Mouse (Mus musculus): ENCODE data around the gene Endog. TPM values are rescaled to one million over a fixed set of nuclear protein-coding genes. Genes with fewer than 3 reads are reported as not detected.

The Endog gene
- polyA plus RNA-seq, 1 experiment from 2014 or later: 18.4 TPM

DNA sequence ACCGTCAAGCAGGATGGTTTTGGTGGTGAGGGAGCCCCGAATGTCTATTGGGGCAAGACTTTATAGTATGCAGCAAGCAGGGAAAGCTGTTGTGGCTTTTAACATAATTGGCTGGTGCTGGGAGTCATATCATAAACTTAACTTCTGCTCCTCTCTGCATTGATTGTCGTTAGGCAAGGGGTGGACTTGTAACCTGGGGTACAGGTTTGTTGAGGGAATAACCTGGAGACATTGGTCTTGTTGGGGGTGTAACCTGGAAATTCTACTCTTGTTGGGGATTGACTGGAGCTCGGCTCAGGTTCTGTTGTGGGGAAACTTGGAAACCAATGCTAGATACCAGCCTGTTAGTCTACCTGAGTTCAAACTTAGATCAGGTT, 40.9 kb downstream of the Endog start:
- H3K4me3 ChIP-seq (replicated peaks): no peak overlapping the region
- ATAC-seq (ENCODE audit: insufficient number of reproducible peaks, insufficient read depth, low FRiP score, low TSS enrichment, low read depth): no peak
- H3K4me2 ChIP-seq: no peak overlapping the region
- no peaks in the 10 kb centered on the region for H3K27me3 ChIP-seq
- H3K9ac ChIP-seq (replicated peaks): no peak overlapping the region
- 73% methylated on average over 4 of the region's 4 CpGs for WGBS
- H3K36me3 ChIP-seq: no peaks in the 10 kb centered on the region
- no peaks in the 10 kb centered on the region for H3K4me1 ChIP-seq (replicated peaks)
- H3K27ac ChIP-seq: no peak overlapping the region
- H3K9me3 ChIP-seq: no peaks in the 10 kb centered on the region

- ATAC-seq (ENCODE audit: insufficient number of reproducible peaks, insufficient read depth, low FRiP score, low TSS enrichment, low read depth): no peak
- Histone ChIP-seq H3K9me3 (no peaks in the 10 kb centered on the region), H3K4me3 (replicated peaks) (no peak overlapping the region), H3K4me1 (replicated peaks) (no peaks in the 10 kb centered on the region), H3K27ac (no peak overlapping the region), H3K36me3 (no peaks in the 10 kb centered on the region), H3K4me2 (no peak overlapping the region), H3K27me3 (no peaks in the 10 kb centered on the region), H3K9ac (replicated peaks) (no peak overlapping the region)
- WGBS: 57% methylated on average over 1 of the region's 1 CpGs
These were observed 41.7 kb downstream of the Endog start for GRCm38 (mm10) chr2:30212951-30213350.

GRCm38 (mm10) chr2:30214745-30215144, 43.5 kb downstream of the Endog start:
- ATAC-seq (ENCODE audit: insufficient number of reproducible peaks, insufficient read depth, low FRiP score, low TSS enrichment, low read depth): no peak
- H3K9me3 ChIP-seq: no peaks in the 10 kb centered on the region
- no peaks in the 10 kb centered on the region for H3K4me1 ChIP-seq (replicated peaks)
- no peaks in the 10 kb centered on the region for H3K27me3 ChIP-seq
- H3K9ac ChIP-seq (replicated peaks): no peak overlapping the region
- WGBS: 85% methylated on average over 3 of the region's 3 CpGs
- no peak overlapping the region for H3K4me2 ChIP-seq
- no peak overlapping the region for H3K27ac ChIP-seq
- no peaks in the 10 kb centered on the region for H3K36me3 ChIP-seq
- no peak overlapping the region for H3K4me3 ChIP-seq (replicated peaks)

DNA sequence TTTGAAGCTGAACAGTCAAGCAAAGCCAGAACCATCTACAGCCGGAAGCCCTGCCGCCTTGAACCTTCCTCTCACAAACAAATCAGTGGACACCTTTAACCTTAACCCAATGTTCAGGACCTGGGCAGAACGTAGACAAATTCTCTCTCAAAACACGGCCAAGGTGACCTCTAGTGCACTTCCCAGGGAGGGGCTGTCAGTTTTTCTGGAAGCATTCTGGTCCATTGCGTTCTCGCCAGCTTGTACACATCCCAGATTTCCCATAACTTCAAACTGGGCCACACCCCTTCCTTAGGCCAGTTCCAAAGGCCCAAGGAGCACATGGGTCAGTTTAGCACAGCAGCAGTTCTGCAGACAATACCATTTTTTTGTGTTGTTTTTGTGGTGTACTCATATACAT, 44.2 kb downstream of the Endog start:
- Histone ChIP-seq H3K4me1 (replicated peaks) (no peaks in the 10 kb centered on the region), H3K9me3 (no peaks in the 10 kb centered on the region), H3K4me3 (replicated peaks) (no peak overlapping the region), H3K27me3 (no peaks in the 10 kb centered on the region), H3K9ac (replicated peaks) (no peak overlapping the region), H3K27ac (no peak overlapping the region), H3K4me2 (no peak overlapping the region), H3K36me3 (no peaks in the 10 kb centered on the region)
- 81% methylated on average over 6 of the region's 6 CpGs for WGBS
- no peak for ATAC-seq (ENCODE audit: insufficient number of reproducible peaks, insufficient read depth, low FRiP score, low TSS enrichment, low read depth)

- no peaks in the 10 kb centered on the region for H3K27me3 ChIP-seq
- no peaks in the 10 kb centered on the region for H3K9me3 ChIP-seq
- no peak overlapping the region for H3K4me2 ChIP-seq
- H3K9ac ChIP-seq (replicated peaks): no peak overlapping the region
- 93% methylated on average over 5 of the region's 5 CpGs for WGBS
- ATAC-seq (ENCODE audit: insufficient number of reproducible peaks, insufficient read depth, low FRiP score, low TSS enrichment, low read depth): no peak
- H3K27ac ChIP-seq: no peak overlapping the region
- no peaks in the 10 kb centered on the region for H3K36me3 ChIP-seq
- H3K4me3 ChIP-seq (replicated peaks): no peak overlapping the region
- H3K4me1 ChIP-seq (replicated peaks): no peaks in the 10 kb centered on the region
These were observed 45.0 kb downstream of the Endog start for GRCm38 (mm10) chr2:30216293-30216692.

Other genes starting within 250 kb of the Endog start
- 72.5 and 76.2 TPM in 2 replicates for gene Gle1, start 236.1 kb upstream of the Endog start, polyA plus RNA-seq (2016; fragmentation: Nextera tagmentation; extraction: Ambion mirVana)
- gene Sptan1, start 205.9 kb upstream of the Endog start, polyA plus RNA-seq (2016; fragmentation: Nextera tagmentation; extraction: Ambion mirVana): 89.3 and 90.0 TPM in 2 replicates
- 37.7 and 43.1 TPM in 2 replicates for gene Wdr34, start 122.6 kb upstream of the Endog start, polyA plus RNA-seq (2016; fragmentation: Nextera tagmentation; extraction: Ambion mirVana)
- gene Set, start 114.1 kb upstream of the Endog start, polyA plus RNA-seq (2016; fragmentation: Nextera tagmentation; extraction: Ambion mirVana): 720 and 722 TPM in 2 replicates
- gene Pkn3, start 93.8 kb upstream of the Endog start, polyA plus RNA-seq (2016; fragmentation: Nextera tagmentation; extraction: Ambion mirVana): 12.3 and 14.1 TPM in 2 replicates
- 26.0 and 28.2 TPM in 2 replicates for gene Zdhhc12, start 77.8 kb upstream of the Endog start, polyA plus RNA-seq (2016; fragmentation: Nextera tagmentation; extraction: Ambion mirVana)
- gene Zer1, start 46.9 kb upstream of the Endog start, polyA plus RNA-seq (2016; fragmentation: Nextera tagmentation; extraction: Ambion mirVana): 11.8 and 12.0 TPM in 2 replicates
- 11.3 and 13.1 TPM in 2 replicates for gene Tbc1d13, start 37.7 kb upstream of the Endog start, polyA plus RNA-seq (2016; fragmentation: Nextera tagmentation; extraction: Ambion mirVana)
- 84.5 and 90.7 TPM in 2 replicates for gene Spout1, start 7.0 kb downstream of the Endog start, polyA plus RNA-seq (2016; fragmentation: Nextera tagmentation; extraction: Ambion mirVana)
- 8.2 and 8.7 TPM in 2 replicates for gene Kyat1, start 34.4 kb downstream of the Endog start, polyA plus RNA-seq (2016; fragmentation: Nextera tagmentation; extraction: Ambion mirVana)
- 33.5 and 37.5 TPM in 2 replicates for gene Lrrc8a, start 66.2 kb downstream of the Endog start, polyA plus RNA-seq (2016; fragmentation: Nextera tagmentation; extraction: Ambion mirVana)
- gene Gm28035, start 69.1 kb downstream of the Endog start, polyA plus RNA-seq (2016; fragmentation: Nextera tagmentation; extraction: Ambion mirVana): 0.40 TPM in 1 of 2 replicates, not detected in the other
- gene Phyhd1, start 94.7 kb downstream of the Endog start, polyA plus RNA-seq (2016; fragmentation: Nextera tagmentation; extraction: Ambion mirVana): 2.6 and 3.6 TPM in 2 replicates
- gene Gm28038, start 109.5 kb downstream of the Endog start, polyA plus RNA-seq (2016; fragmentation: Nextera tagmentation; extraction: Ambion mirVana): not detected in 2 replicates
- gene Dolk, start 114.8 kb downstream of the Endog start, polyA plus RNA-seq (2016; fragmentation: Nextera tagmentation; extraction: Ambion mirVana): 27.7 and 28.7 TPM in 2 replicates
- 32.0 and 41.4 TPM in 2 replicates for gene Nup188, start 114.9 kb downstream of the Endog start, polyA plus RNA-seq (2016; fragmentation: Nextera tagmentation; extraction: Ambion mirVana)
- 85.1 and 91.0 TPM in 2 replicates for gene Sh3glb2, start 187.8 kb downstream of the Endog start, polyA plus RNA-seq (2016; fragmentation: Nextera tagmentation; extraction: Ambion mirVana)
- gene Miga2, start 192.7 kb downstream of the Endog start, polyA plus RNA-seq (2016; fragmentation: Nextera tagmentation; extraction: Ambion mirVana): 26.9 and 30.6 TPM in 2 replicates
- 33.2 and 39.1 TPM in 2 replicates for gene Dolpp1, start 220.8 kb downstream of the Endog start, polyA plus RNA-seq (2016; fragmentation: Nextera tagmentation; extraction: Ambion mirVana)
- gene Crat, start 244.3 kb downstream of the Endog start, polyA plus RNA-seq (2016; fragmentation: Nextera tagmentation; extraction: Ambion mirVana): 24.4 and 27.5 TPM in 2 replicates
- gene Ptpa, start 244.5 kb downstream of the Endog start, polyA plus RNA-seq (2016; fragmentation: Nextera tagmentation; extraction: Ambion mirVana): 154 and 155 TPM in 2 replicates